Mouse (Mus musculus): ENCODE measurements around the gene 2310033P09Rik.
A peak's percentile ranks its signal among the peaks of the same experiment; 100 is the strongest.

2310033P09Rik gene

GRCm38 (mm10) chr11:59228122-59228953 lies 20.2 kb downstream of the 2310033P09Rik start, which contains the start of gene Arf1:
Arf1 (minus strand) TSS chr11:59228270.
- DNase-seq (ENCODE audit: low spot score in 2 of 2) = peak; percentile 90 to 93

GRCm38 (mm10) chr11:59230144-59230760 lies 22.1 kb downstream of the 2310033P09Rik start:
- peak in 1 of 2 experiments; percentile 53 for DNase-seq (ENCODE audit: low spot score in 2 of 2)

GRCm38 (mm10) chr11:59232797-59233196 lies 24.7 kb downstream of the 2310033P09Rik start:
- no peak for DNase-seq (ENCODE audit: low spot score in 2 of 2)

- DNase-seq (ENCODE audit: low spot score in 2 of 2) = peak; percentile 32 to 49
Measured at GRCm38 (mm10) chr11:59238525-59239427, 30.7 kb downstream of the 2310033P09Rik start.

- no peak for DNase-seq (ENCODE audit: low spot score in 2 of 2)
Measured at GRCm38 (mm10) chr11:59239428-59239785, 31.3 kb downstream of the 2310033P09Rik start.

- no peak for DNase-seq (ENCODE audit: low spot score in 2 of 2)
Measured at GRCm38 (mm10) chr11:59239796-59240195, 31.7 kb downstream of the 2310033P09Rik start.

GRCm38 (mm10) chr11:59241841-59242240 lies 33.7 kb downstream of the 2310033P09Rik start:
- DNase-seq (ENCODE audit: low spot score in 2 of 2) = no peak

- no peak for DNase-seq (ENCODE audit: low spot score in 2 of 2)
Measured at GRCm38 (mm10) chr11:59243856-59244255, 35.7 kb downstream of the 2310033P09Rik start.

- DNase-seq (ENCODE audit: low spot score in 2 of 2) = no peak
Measured at GRCm38 (mm10) chr11:59248101-59248500, 40.0 kb downstream of the 2310033P09Rik start.

GRCm38 (mm10) chr11:59259647-59260046 lies 51.5 kb downstream of the 2310033P09Rik start:
- DNase-seq (ENCODE audit: low spot score in 2 of 2) = no peak
